Mouse (Mus musculus): ENCODE measurements around the gene Mgmt. TPM values are rescaled to one million over a fixed set of nuclear protein-coding genes. Genes with fewer than 3 reads are reported as not detected.

Mgmt gene
- total and polyA plus RNA-seq, 3 experiments, result not detected

DNA sequence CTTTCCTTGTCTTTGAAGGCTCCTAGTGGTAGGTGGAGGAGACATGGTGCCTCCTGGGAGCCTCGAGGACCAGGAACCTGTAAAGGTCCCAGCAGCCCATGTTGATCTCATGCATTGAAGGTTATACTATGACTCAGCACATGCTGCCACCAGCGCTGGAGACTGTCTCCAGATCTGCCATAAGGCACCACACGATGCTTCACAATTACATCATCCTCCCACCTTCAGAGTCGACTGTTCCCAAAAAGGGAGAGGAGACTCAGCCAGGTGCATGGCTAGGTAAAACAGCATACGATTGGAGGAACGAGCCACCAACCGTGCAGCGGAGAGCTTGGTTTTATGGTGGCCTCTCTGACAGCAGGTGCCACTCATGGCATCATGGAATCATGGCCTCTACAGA is 234.3 kb downstream of the Mgmt start:
- no peaks in the 10 kb centered on the region for H3K4me1 ChIP-seq (ENCODE audit: control insufficient read depth in 1 of 2, insufficient read depth in 2 of 2, low read length in 2 of 2)
- no peaks in the 10 kb centered on the region for H3K36me3 ChIP-seq (ENCODE audit: control insufficient read depth in 1 of 2, insufficient read depth in 2 of 2, low read length in 2 of 2)
- DNase-seq (ENCODE audit: low read depth, low spot score), result no peak
- no peaks in the 10 kb centered on the region for H3K79me2 ChIP-seq (ENCODE audit: control insufficient read depth, insufficient read depth, low read length, poor library complexity)
- H3K27ac ChIP-seq (ENCODE audit: control insufficient read depth, low read depth, low read length), result no peak overlapping the region
- no peaks in the 10 kb centered on the region for H3K27me3 ChIP-seq (ENCODE audit: control insufficient read depth in 1 of 2, insufficient read depth in 2 of 2, low read length in 2 of 2)
- no peak overlapping the region for H3K4me3 ChIP-seq (ENCODE audit: control insufficient read depth in 1 of 2, insufficient read depth in 1 of 2, low read depth in 2 of 2, low read length in 2 of 2)
- no peak overlapping the region for H3K9ac ChIP-seq (ENCODE audit: control insufficient read depth, low read depth, low read length, poor library complexity, severe bottlenecking)
- no peaks in the 10 kb centered on the region for H3K9me3 ChIP-seq (replicated peaks; ENCODE audit: insufficient read depth, low read length)
- TF ChIP-seq CHD2 (IDR thresholded peaks at IDR 0.05; ENCODE audit: low read length), result no peak
- TF ChIP-seq RAD21 (IDR thresholded peaks at IDR 0.05; ENCODE audit: low read depth, low read length), result no peak
- TF ChIP-seq NRF1 (IDR thresholded peaks at IDR 0.05; ENCODE audit: insufficient read depth, low read depth, low read length, poor library complexity, severe bottlenecking), result no peak
- no peak for TF ChIP-seq NELFE (IDR thresholded peaks at IDR 0.05; ENCODE audit: low read depth, low read length)
- no peak for TF ChIP-seq MAX (IDR thresholded peaks at IDR 0.05; ENCODE audit: low read length)
- TF ChIP-seq BHLHE40 (IDR thresholded peaks at IDR 0.05; ENCODE audit: borderline replicate concordance, low read depth, low read length), result no peak
- no peak for TF ChIP-seq MAFK (IDR thresholded peaks at IDR 0.05; ENCODE audit: borderline replicate concordance, low read depth, low read length)
- TF ChIP-seq TBP (IDR thresholded peaks at IDR 0.05; ENCODE audit: low read depth, low read length), result no peak
- TF ChIP-seq GATA1 (IDR thresholded peaks at IDR 0.05; ENCODE audit: low read depth, low read length), result no peak
- no peak for TF ChIP-seq HCFC1 (IDR thresholded peaks at IDR 0.05; ENCODE audit: low read depth, low read length)
- no peak for TF ChIP-seq MYC (IDR thresholded peaks at IDR 0.05; ENCODE audit: low read depth, low read length)
- no peak for TF ChIP-seq POLR2AphosphoS5 (IDR thresholded peaks at IDR 0.05; ENCODE audit: borderline replicate concordance, low read depth, low read length)
- TF ChIP-seq SIN3A (IDR thresholded peaks at IDR 0.05; ENCODE audit: low read length), result no peak

DNA sequence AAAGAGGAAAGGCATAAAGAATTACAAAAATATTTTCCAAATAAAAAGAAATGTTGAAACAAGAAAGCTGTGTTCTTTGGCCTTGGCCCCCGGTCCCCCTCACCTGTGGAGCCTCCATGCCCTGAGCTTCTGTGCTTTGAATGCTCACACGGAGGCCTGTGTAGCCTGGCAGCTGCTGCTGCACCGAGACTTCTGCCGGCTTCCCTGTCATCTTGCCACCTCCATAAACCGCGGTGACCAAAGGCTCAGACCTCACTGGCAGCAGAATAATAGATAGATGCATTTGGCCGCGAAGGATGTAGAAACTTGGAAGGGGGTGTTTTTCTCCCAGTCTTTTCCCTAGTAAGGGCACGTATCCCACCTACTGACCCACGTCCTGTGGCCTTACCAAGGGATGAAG is 235.8 kb downstream of the Mgmt start:
- H3K9me3 ChIP-seq (replicated peaks; ENCODE audit: insufficient read depth, low read length), result no peaks in the 10 kb centered on the region
- no peak overlapping the region for H3K9ac ChIP-seq (ENCODE audit: control insufficient read depth, low read depth, low read length, poor library complexity, severe bottlenecking)
- H3K27me3 ChIP-seq (ENCODE audit: control insufficient read depth in 1 of 2, insufficient read depth in 2 of 2, low read length in 2 of 2), result no peaks in the 10 kb centered on the region
- H3K4me3 ChIP-seq (ENCODE audit: control insufficient read depth in 1 of 2, insufficient read depth in 1 of 2, low read depth in 2 of 2, low read length in 2 of 2), result no peak overlapping the region
- no peaks in the 10 kb centered on the region for H3K79me2 ChIP-seq (ENCODE audit: control insufficient read depth, insufficient read depth, low read length, poor library complexity)
- no peak for TF ChIP-seq SMC3 (IDR thresholded peaks at IDR 0.05; ENCODE audit: low read depth, low read length)
- no peak for TF ChIP-seq POLR2AphosphoS2 (IDR thresholded peaks at IDR 0.05; ENCODE audit: low read length)
- no peak for TF ChIP-seq CHD2 (IDR thresholded peaks at IDR 0.05; ENCODE audit: low read length)
- no peak for TF ChIP-seq MAX (IDR thresholded peaks at IDR 0.05; ENCODE audit: low read length)
- TF ChIP-seq USF2 (IDR thresholded peaks at IDR 0.05; ENCODE audit: borderline replicate concordance in 1 of 2, insufficient read depth in 1 of 2, low read depth in 1 of 2, low read length in 2 of 2), result no peak
- no peak for TF ChIP-seq ZMIZ1 (IDR thresholded peaks at IDR 0.05; ENCODE audit: low read depth, low read length)
- no peak for TF ChIP-seq GABPA (IDR thresholded peaks at IDR 0.05; ENCODE audit: low read depth, low read length)
- TF ChIP-seq USF1 (IDR thresholded peaks at IDR 0.05; ENCODE audit: low read depth, low read length), result no peak
- no peak for TF ChIP-seq MYC (IDR thresholded peaks at IDR 0.05; ENCODE audit: low read depth, low read length)
- TF ChIP-seq RAD21 (IDR thresholded peaks at IDR 0.05; ENCODE audit: low read depth, low read length), result no peak
- no peak for TF ChIP-seq SIN3A (IDR thresholded peaks at IDR 0.05; ENCODE audit: low read length)
- TF ChIP-seq ZKSCAN1 (IDR thresholded peaks at IDR 0.05; ENCODE audit: low read depth, low read length), result no peak
- no peak for TF ChIP-seq MEF2A (IDR thresholded peaks at IDR 0.05; ENCODE audit: extremely low read depth, insufficient replicate concordance, low read depth, low read length, poor library complexity, severe bottlenecking)
- no peaks in the 10 kb centered on the region for H3K4me1 ChIP-seq (ENCODE audit: control insufficient read depth in 1 of 2, insufficient read depth in 2 of 2, low read length in 2 of 2)
- H3K36me3 ChIP-seq (ENCODE audit: control insufficient read depth in 1 of 2, insufficient read depth in 2 of 2, low read length in 2 of 2), result no peaks in the 10 kb centered on the region
- DNase-seq (ENCODE audit: low read depth, low spot score), result no peak
- H3K27ac ChIP-seq (ENCODE audit: control insufficient read depth, low read depth, low read length), result no peak overlapping the region
